In the genomic region with DNA sequence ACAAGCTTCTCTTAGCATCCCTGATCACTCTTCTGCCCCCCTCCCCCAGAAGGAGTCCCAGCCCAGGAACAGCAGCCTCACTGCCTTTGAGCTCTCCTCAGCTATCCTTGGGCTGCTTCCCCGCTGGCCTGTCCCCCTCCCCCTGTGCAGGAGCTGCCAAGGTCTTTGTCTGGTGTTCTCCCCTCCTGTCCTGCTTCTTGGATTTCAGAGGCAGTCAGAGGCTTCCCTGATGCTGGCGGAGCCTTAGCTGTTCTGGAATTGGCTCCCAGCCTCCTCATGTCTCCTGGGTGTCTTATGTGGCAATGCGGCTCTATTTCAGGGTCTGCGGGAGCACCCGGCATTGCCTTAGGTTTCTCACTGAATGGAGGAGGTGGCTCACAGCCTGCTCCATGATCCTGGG, we compare ENCODE assay signal across 13 mouse cellular contexts. TPM values are rescaled to one million over a fixed set of nuclear protein-coding genes. Genes with fewer than 3 reads are reported as not detected.
A peak's percentile ranks its signal among the peaks of the same experiment; 100 is the strongest.
DNase-seq lines count a peak whose midpoint lies in the region; ATAC-seq and TF ChIP-seq lines count a peak whose summit lies in the region.
"Had no signal": no experiment of that assay in that cellular context is flagged by ENCODE, and none has a peak within 500 bp of the region (broad histone marks: within the 10 kb centered on the region; RNA-seq: fewer than 3 reads in every experiment).

No protein-coding gene starts in this region.

- 71% methylated on average over 5 of the region's 5 CpGs for WGBS in embryonic facial prominence, embryonic 10.5 days
- 42% methylated on average over 5 of the region's 5 CpGs for WGBS in limb, embryonic 14.5 days

- peak; percentile 33 to 36 for DNase-seq in layer of hippocampus, postnatal 10 days (ENCODE audit: low spot score in 2 of 2)
- DNase-seq in layer of hippocampus, adult 2 months (ENCODE audit: low spot score in 2 of 2) = no peak
- peak; percentile 67 for DNase-seq in NIH3T3 (ENCODE audit: low read depth)
- no peak for DNase-seq in embryonic facial prominence, embryonic 10.5 days (ENCODE audit: low spot score)
- peak; percentile 48 for DNase-seq in limb, embryonic 14.5 days (ENCODE audit: low spot score)
- no peak for DNase-seq in left cerebral cortex, postnatal 36 days (ENCODE audit: low spot score in 2 of 2)
- DNase-seq: cerebellum, adult 18-20 months had no signal

- H3K9me3 ChIP-seq in embryonic facial prominence, embryonic 10.5 days = no peaks in the 10 kb centered on the region
- H3K9me3 ChIP-seq in limb, embryonic 14.5 days (ENCODE audit: control insufficient read depth, low read length) = no peaks in the 10 kb centered on the region
- H3K9me3 ChIP-seq: neural tube, embryonic 12.5 days; stomach, embryonic 15.5 days had no signal

- H3K4me2 ChIP-seq in limb, embryonic 14.5 days (replicated peaks; ENCODE audit: low read depth, low read length, severe bottlenecking) = peak overlapping the region; percentile 0; the same call in 1 of the 2 replicates
- H3K4me2 ChIP-seq: liver, embryonic 11.5 days; neural tube, embryonic 12.5 days; stomach, embryonic 15.5 days had no signal

- no peak overlapping the region for H3K9ac ChIP-seq in limb, embryonic 14.5 days (ENCODE audit: low read depth, low read length, severe bottlenecking)
- H3K9ac ChIP-seq: neural tube, embryonic 12.5 days; stomach, embryonic 15.5 days had no signal

- ATAC-seq in limb, embryonic 14.5 days (ENCODE audit: low FRiP score, low read depth) = peak; percentile 59; the same call in 1 of the 2 replicates
- ATAC-seq in monocyte, adult 5-6 weeks (replicated peaks; ENCODE audit: insufficient number of reproducible peaks, low FRiP score, low TSS enrichment, poor library complexity, severe bottlenecking) = no peak
- ATAC-seq: intestine, embryonic 16.5 days; Patski had no signal

- no peak for TF ChIP-seq CTCF in layer of hippocampus, adult 2 months (conservative IDR thresholded peaks at IDR 0.05)

- peaks cover 36% of the 10 kb centered on the region for H3K4me1 ChIP-seq in embryonic facial prominence, embryonic 10.5 days
- H3K4me1 ChIP-seq in limb, embryonic 14.5 days (ENCODE audit: control insufficient read depth, insufficient read depth, low read length) = peaks cover 45% of the 10 kb centered on the region
- H3K4me1 ChIP-seq: neural tube, embryonic 12.5 days had no signal

- H3K27ac ChIP-seq in layer of hippocampus, adult 2 months = no peak overlapping the region
- H3K27ac ChIP-seq in embryonic facial prominence, embryonic 10.5 days (replicated peaks) = peak overlapping the region; percentile 54
- H3K27ac ChIP-seq in limb, embryonic 14.5 days (replicated peaks; ENCODE audit: low read depth, low read length) = peak overlapping the region; percentile 52
- H3K27ac ChIP-seq: neural tube, embryonic 12.5 days; stomach, embryonic 15.5 days had no signal

- intact Hi-C loops in left cerebral cortex, postnatal 36 days (cut with DNase I) = no loop called here

- no peak overlapping the region for H3K4me3 ChIP-seq in layer of hippocampus, adult 2 months
- H3K4me3 ChIP-seq in embryonic facial prominence, embryonic 10.5 days = no peak overlapping the region
- no peak overlapping the region for H3K4me3 ChIP-seq in limb, embryonic 14.5 days (replicated peaks; ENCODE audit: low read length)
- H3K4me3 ChIP-seq: neural tube, embryonic 12.5 days; stomach, embryonic 15.5 days had no signal

- TF ChIP-seq POLR2A in limb, embryonic 14.5 days (IDR thresholded peaks at IDR 0.05; ENCODE audit: borderline replicate concordance, extremely low read depth, insufficient read depth, insufficient read length) = no peak

- H3K27me3 ChIP-seq in embryonic facial prominence, embryonic 10.5 days (replicated peaks; ENCODE audit: low read depth, poor library complexity, severe bottlenecking) = peaks cover 6% of the 10 kb centered on the region; the same call in 1 of the 2 replicates
- no peaks in the 10 kb centered on the region for H3K27me3 ChIP-seq in limb, embryonic 14.5 days (ENCODE audit: control insufficient read depth, insufficient read depth, low read length)
- H3K27me3 ChIP-seq: neural tube, embryonic 12.5 days; Patski; stomach, embryonic 15.5 days had no signal

- no peaks in the 10 kb centered on the region for H3K36me3 ChIP-seq in embryonic facial prominence, embryonic 10.5 days (replicated peaks)
- H3K36me3 ChIP-seq in limb, embryonic 14.5 days (ENCODE audit: control insufficient read depth, insufficient read depth, low read length) = no peaks in the 10 kb centered on the region
- H3K36me3 ChIP-seq: neural tube, embryonic 12.5 days; stomach, embryonic 15.5 days had no signal

RNA-seq across cellular contexts. Expression of a gene that starts 22.8 kb away (rescaled TPM):
- 1 to 10 TPM; 7.7 to 9.6 TPM for total RNA-seq in layer of hippocampus, postnatal 10 days (2021)
- total RNA-seq in layer of hippocampus, adult 2 months (2021) = 10 to 100 TPM; 14.5 to 15.4 TPM
- 0.74 and 1.4 TPM in 2 replicates for polyA plus RNA-seq in embryonic facial prominence, embryonic 10.5 days (2016; fragmentation: Nextera tagmentation; extraction: Ambion mirVana)
- polyA plus RNA-seq in limb, embryonic 14.5 days (2012; rRNA removed) = 34.9 and 38.7 TPM in 2 replicates
- 18.9 and 19.4 TPM in 2 replicates for polyA plus RNA-seq in limb, embryonic 14.5 days (2014; fragmentation: Nextera tagmentation; extraction: Ambion mirVana)
- 0.11 TPM in 1 of 3 replicates, not detected in the others for total RNA-seq in monocyte, adult 5-6 weeks (2017)
- total RNA-seq in left cerebral cortex, postnatal 36 days (2021) = 10 to 100 TPM in 1 of 2 experiments, 1 to 10 TPM in 1; 8.2 to 12.6 TPM

Comparison
In these comparisons a context has a peak if more than half of its experiments do, and no peak if none do; other contexts are left out.
1. DNase-seq: peak in layer of hippocampus, postnatal 10 days (2 of 2), NIH3T3 (single experiment) and limb, embryonic 14.5 days (single experiment); none in layer of hippocampus, adult 2 months (0 of 2), embryonic facial prominence, embryonic 10.5 days (single experiment) and left cerebral cortex, postnatal 36 days (0 of 2).